Mouse (Mus musculus) ES-E14 (cell line): ENCODE measurements at regions not wholly inside any gene's neighbourhood (a gene's known extent, or its start where the extent isn't known, plus 50 kb on each side); places are given as distances from the start of the nearest gene placed in this dataset.

Experiments
- DNase-seq: peaks from one replicate; pipeline ENCODE4 v3.0.0-alpha.2; 2013; ENCODE audit warnings: low read depth, low spot score
- H3K27ac ChIP-seq: 2 replicates; pipeline ENCODE4 v1.5.1; 2012; ENCODE audit warnings: low read depth, mild to moderate bottlenecking, low read length, moderate library complexity, mixed read lengths; ENCODE audit not compliant: poor library complexity, insufficient read depth, severe bottlenecking
- H3K36me3 ChIP-seq: 2 replicates; pipeline ENCODE4 v1.6.1; 2012; ENCODE audit warnings: mild to moderate bottlenecking, low read length, moderate library complexity, mixed read lengths; ENCODE audit not compliant: control insufficient read depth, poor library complexity, insufficient read depth, severe bottlenecking
- H3K4me1 ChIP-seq, 2 experiments: fragments of 150-350 bp in 1 of 2; sonication (generic) in 1 of 2; 2 replicates each; pipeline ENCODE4 v1.6.1; 2012; ENCODE audit warnings: low read length in 2 of 2, mild to moderate bottlenecking in 1 of 2, mixed read lengths in 1 of 2; ENCODE audit not compliant: control insufficient read depth in 2 of 2, insufficient read depth in 2 of 2, poor library complexity in 1 of 2
- H3K4me3 ChIP-seq, 2 experiments: fragments of 150-350 bp in 1 of 2; sonication (generic) in 1 of 2; 2 replicates each; pipeline ENCODE4 v1.5.1; 2012; ENCODE audit warnings: low read length in 2 of 2, low read depth in 1 of 2, mild to moderate bottlenecking in 1 of 2, mixed read lengths in 1 of 2; ENCODE audit not compliant: insufficient read depth in 1 of 2, poor library complexity in 1 of 2, severe bottlenecking in 1 of 2
- H3K9ac ChIP-seq: 2 replicates; pipeline ENCODE4 v1.6.1; 2012; ENCODE audit warnings: low read depth, mild to moderate bottlenecking, low read length, mixed read lengths; ENCODE audit not compliant: poor library complexity, insufficient read depth, severe bottlenecking
- H3K9me3 ChIP-seq: fragments of 150-350 bp; sonication (generic); 2 replicates; pipeline ENCODE4 v1.6.1; 2012; ENCODE audit warnings: low read depth, mild to moderate bottlenecking, low read length; ENCODE audit not compliant: control insufficient read depth, insufficient read depth
- CHD2 ChIP-seq: IDR thresholded peaks from 2 replicates; pipeline ENCODE4 v1.6.1; 2014; ENCODE audit warnings: mild to moderate bottlenecking, low read depth, low read length, inconsistent platforms
- HCFC1 ChIP-seq: IDR thresholded peaks from 2 replicates; pipeline ENCODE4 v1.6.1; 2012; ENCODE audit warnings: low read length, inconsistent platforms, borderline replicate concordance; ENCODE audit not compliant: insufficient read depth
- MAFK ChIP-seq: IDR thresholded peaks from 2 replicates; pipeline ENCODE4 v1.6.1; 2014; ENCODE audit warnings: mild to moderate bottlenecking, low read depth, low read length, inconsistent platforms; ENCODE audit not compliant: insufficient read depth
- ZC3H11A ChIP-seq: IDR thresholded peaks from 2 replicates; pipeline ENCODE4 v1.6.1; 2012; ENCODE audit warnings: low read depth, mild to moderate bottlenecking, inconsistent platforms, low read length, borderline replicate concordance
- ZNF384 ChIP-seq: IDR thresholded peaks from 2 replicates; pipeline ENCODE4 v1.6.1; 2012; ENCODE audit warnings: low read depth, low read length, inconsistent platforms
- in situ Hi-C, 2 experiments: fragments of 600-800 bp; cut with MboI; formaldehyde crosslinking; loops; one replicate each; pipeline ENCODE4 v1.15.1; 2025; ENCODE audit warnings: low sequenced_read_pairs in 2 of 2, inconsistent platforms in 1 of 2; ENCODE audit not compliant: unreplicated experiment in 2 of 2

- Histone ChIP-seq H3K27ac (no peak overlapping the region), H3K9ac (no peak overlapping the region), H3K4me1 (no peaks in the 10 kb centered on the region), H3K4me3 (no peak overlapping the region), H3K36me3 (no peaks in the 10 kb centered on the region), H3K9me3 (no peaks in the 10 kb centered on the region)
- TF ChIP-seq ZNF384 (no peak), HCFC1 (no peak), MAFK (no peak), ZC3H11A (no peak), CHD2 (no peak)
- DNase-seq = no peak
- in situ Hi-C loops = no loop called here
Measured at GRCm38 (mm10) chr2:179307932-179308303, 134.3 kb upstream of the Cdh4 start.

- H3K27ac ChIP-seq = no peak overlapping the region
- H3K9me3 ChIP-seq = no peaks in the 10 kb centered on the region
- no peaks in the 10 kb centered on the region for H3K36me3 ChIP-seq
- in situ Hi-C loops = no loop called here
- H3K4me3 ChIP-seq = no peak overlapping the region
- DNase-seq = no peak
- no peaks in the 10 kb centered on the region for H3K4me1 ChIP-seq
- TF ChIP-seq MAFK (no peak), ZC3H11A (no peak), CHD2 (no peak), ZNF384 (0 out of 2 replicates have a peak, but pooled peaks have one; percentile 19)
- no peak overlapping the region for H3K9ac ChIP-seq
Measured at GRCm38 (mm10) chr2:179318046-179318445, 124.2 kb upstream of the Cdh4 start.

GRCm38 (mm10) chr2:179325242-179325641, 117.0 kb upstream of the Cdh4 start:
- H3K9me3 ChIP-seq = no peaks in the 10 kb centered on the region
- no peak for TF ChIP-seq HCFC1
- TF ChIP-seq CHD2 = no peak
- H3K9ac ChIP-seq = no peak overlapping the region
- DNase-seq = no peak
- H3K4me1 ChIP-seq = no peaks in the 10 kb centered on the region
- in situ Hi-C loops = no loop called here
- no peak overlapping the region for H3K27ac ChIP-seq
- H3K36me3 ChIP-seq = no peaks in the 10 kb centered on the region
- no peak overlapping the region for H3K4me3 ChIP-seq

- H3K9me3 ChIP-seq = no peaks in the 10 kb centered on the region
- no peak overlapping the region for H3K9ac ChIP-seq
- no peak for TF ChIP-seq ZNF384
- TF ChIP-seq HCFC1 = no peak
- TF ChIP-seq ZC3H11A = no peak
- no peak for TF ChIP-seq CHD2
- TF ChIP-seq MAFK = no peak
- no peaks in the 10 kb centered on the region for H3K4me1 ChIP-seq
- H3K27ac ChIP-seq = no peak overlapping the region
- H3K36me3 ChIP-seq = no peaks in the 10 kb centered on the region
- DNase-seq = no peak
- in situ Hi-C loops = no loop called here
- H3K4me3 ChIP-seq = no peak overlapping the region
Measured at GRCm38 (mm10) chr2:179332872-179333489, 109.2 kb upstream of the Cdh4 start.

- Histone ChIP-seq H3K4me3 (no peak overlapping the region), H3K27ac (no peak overlapping the region), H3K9ac (no peak overlapping the region), H3K4me1 (no peaks in the 10 kb centered on the region), H3K36me3 (no peaks in the 10 kb centered on the region), H3K9me3 (no peaks in the 10 kb centered on the region)
- DNase-seq = no peak
- in situ Hi-C loops = no loop called here
- TF ChIP-seq MAFK (no peak), HCFC1 (no peak), CHD2 (no peak), ZNF384 (no peak), ZC3H11A (no peak)
Measured at GRCm38 (mm10) chr2:179333587-179333986, 108.6 kb upstream of the Cdh4 start.
